Mouse (Mus musculus): Measurements from ENCODE around the gene Gdpd3.

GRCm38 (mm10) chr7:126761529-126762067, 4.5 kb upstream of the Gdpd3 start:
- TF ChIP-seq POLR2A (IDR thresholded peaks at IDR 0.05; ENCODE audit: control insufficient read depth, low read depth, low read length) (no peak), CTCF (IDR thresholded peaks at IDR 0.05; ENCODE audit: control insufficient read depth, insufficient read depth, insufficient replicate concordance, low read depth, low read length) (no peak)

Measured in testis, adult 2 months (tissue).